Mouse (Mus musculus) C2C12 (cell line): ENCODE measurements at regions not wholly inside any gene's neighbourhood (a gene's known extent, or its start where the extent isn't known, plus 50 kb on each side); places are given as distances from the start of the nearest gene placed in this dataset.

ENCODE experiments used
- CEBPB ChIP-seq: IDR thresholded peaks from one replicate; pipeline ENCODE4 v1.6.1; 2011; ENCODE audit warnings: low read depth, mild to moderate bottlenecking, control low read depth, moderate library complexity
- CTCF ChIP-seq: IDR thresholded peaks from one replicate; pipeline ENCODE4 v1.5.1; 2011; ENCODE audit not compliant: control insufficient read depth, insufficient read depth, insufficient read length
- MAX ChIP-seq: IDR thresholded peaks from one replicate; pipeline ENCODE4 v1.6.1; 2011; ENCODE audit warnings: mild to moderate bottlenecking, control low read depth
- MYOD1 ChIP-seq: IDR thresholded peaks from one replicate; pipeline ENCODE4 v1.6.1; 2011; ENCODE audit warnings: low read depth; ENCODE audit not compliant: control insufficient read depth, insufficient read length
- MYOG ChIP-seq: IDR thresholded peaks from one replicate; pipeline ENCODE4 v1.6.1; 2011; ENCODE audit not compliant: control insufficient read depth, insufficient read length; ENCODE audit errors: extremely low read depth
- USF1 ChIP-seq: IDR thresholded peaks from one replicate; pipeline ENCODE4 v1.6.1; 2011; ENCODE audit warnings: low read depth, mild to moderate bottlenecking, control low read depth, moderate library complexity

DNA sequence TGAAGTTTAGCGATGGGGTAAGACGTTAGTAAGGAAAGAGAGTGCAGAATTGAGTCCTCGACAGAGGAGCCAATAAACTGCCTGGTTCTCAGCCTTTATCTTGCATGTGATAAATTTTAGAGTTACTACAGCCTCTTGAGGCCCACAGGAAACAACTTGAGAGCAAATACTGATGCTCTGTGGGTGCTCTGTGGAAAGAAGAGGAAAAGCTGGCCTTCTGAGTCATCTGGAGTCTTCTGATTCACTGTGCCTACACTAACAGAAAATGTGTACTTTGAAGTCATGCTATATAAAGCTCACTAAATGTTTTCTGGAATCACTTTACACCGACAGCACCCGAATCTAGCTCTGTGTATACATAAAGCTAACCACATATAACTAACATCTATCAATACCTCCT is 50.4 kb upstream of the Antxr2 start:
- TF ChIP-seq CTCF (no peak), MYOG (no peak), USF1 (no peak), MAX (no peak), CEBPB (no peak), MYOD1 (no peak)
